14 mouse cellular contexts compared by ENCODE assay signal in genomic region chr8:92616341-92617115, GRCm38 (mm10). TPM values are rescaled to one million over a fixed set of nuclear protein-coding genes. Genes with fewer than 3 reads are reported as not detected.
"Had no signal": no experiment of that assay in that cellular context is flagged by ENCODE, and none has a peak within 500 bp of the region (broad histone marks: within the 10 kb centered on the region; RNA-seq: fewer than 3 reads in every experiment).

No protein-coding gene starts in this region.

- H3K9me3 ChIP-seq: limb, embryonic 15.5 days; liver, embryonic 12.5 days; midbrain, embryonic 10.5 days; neural tube, embryonic 15.5 days had no signal

- H3K4me3 ChIP-seq: left cerebral cortex, adult 2 months; limb, embryonic 15.5 days; liver, embryonic 12.5 days; midbrain, embryonic 10.5 days; myocyte; neural tube, embryonic 15.5 days had no signal

- H3K4me2 ChIP-seq: limb, embryonic 15.5 days; liver, embryonic 12.5 days; neural tube, embryonic 15.5 days had no signal

- H3K27me3 ChIP-seq: liver, embryonic 12.5 days had no signal

- H3K36me3 ChIP-seq: limb, embryonic 15.5 days; liver, embryonic 12.5 days; midbrain, embryonic 10.5 days; neural tube, embryonic 15.5 days had no signal

- H3K4me1 ChIP-seq: liver, embryonic 12.5 days; midbrain, embryonic 10.5 days; neural tube, embryonic 15.5 days had no signal

- H3K27ac ChIP-seq: left cerebral cortex, adult 2 months; limb, embryonic 15.5 days; liver, embryonic 12.5 days; midbrain, embryonic 10.5 days; neural tube, embryonic 15.5 days; stomach, postnatal 0 days had no signal

- H3K9ac ChIP-seq: limb, embryonic 15.5 days; liver, embryonic 12.5 days; neural tube, embryonic 15.5 days had no signal

- DNase-seq: kidney, postnatal 25 days; midbrain, embryonic 14.5 days; right cerebral cortex, adult 18-20 months; right cerebral cortex, postnatal 25 days; thymus, postnatal 4 days had no signal

- ATAC-seq: liver, embryonic 12.5 days had no signal

RNA-seq across cellular contexts. Expression of gene Irx6, which starts 57.6 kb away (rescaled TPM):
- total RNA-seq: megakaryocyte, adult 5-6 weeks had no signal
- polyA plus RNA-seq: liver, embryonic 12.5 days; liver, embryonic 16.5 days; myocyte; stomach, postnatal 0 days had no signal
